Mouse (Mus musculus) cerebellum, postnatal 10 days (tissue): ENCODE measurements around the gene Mapk10.

Experiments used
- DNase-seq, 2 experiments: peaks; one replicate each; pipeline ENCODE4 v3.0.0; 2021; ENCODE audit warnings: mixed read lengths in 2 of 2

The Mapk10 gene

GRCm38 (mm10) chr5:103161574-103161973, 49.6 kb downstream of the Mapk10 start:
- peak; percentile 31 to 34 for DNase-seq

- peak; percentile 69 to 70 for DNase-seq
Observed at GRCm38 (mm10) chr5:103161196-103161540, 50.0 kb downstream of the Mapk10 start.

- DNase-seq = peak; percentile 28 to 39
Observed at GRCm38 (mm10) chr5:103160314-103161195, 50.6 kb downstream of the Mapk10 start.

GRCm38 (mm10) chr5:103140935-103141334, 70.2 kb downstream of the Mapk10 start:
- no peak for DNase-seq

- peak; percentile 76 to 79 for DNase-seq
Observed at GRCm38 (mm10) chr5:103134839-103135238, 76.3 kb downstream of the Mapk10 start.

GRCm38 (mm10) chr5:103133626-103134025, 77.5 kb downstream of the Mapk10 start:
- DNase-seq = no peak

- peak; percentile 20 to 43 for DNase-seq
Observed at GRCm38 (mm10) chr5:103132814-103133213, 78.3 kb downstream of the Mapk10 start.

GRCm38 (mm10) chr5:103119618-103120017, 91.5 kb downstream of the Mapk10 start:
- no peak for DNase-seq

GRCm38 (mm10) chr5:103115571-103115970, 95.6 kb downstream of the Mapk10 start:
- no peak for DNase-seq

GRCm38 (mm10) chr5:103112471-103112870, 98.7 kb downstream of the Mapk10 start:
- peak in 1 of 2 experiments; percentile 34 for DNase-seq

- peak in 1 of 2 experiments; percentile 31 for DNase-seq
Observed at GRCm38 (mm10) chr5:103109409-103109808, 101.7 kb downstream of the Mapk10 start.

- DNase-seq = peak; percentile 18 to 20
Observed at GRCm38 (mm10) chr5:103105441-103106414, 105.4 kb downstream of the Mapk10 start.

- DNase-seq = no peak
Observed at GRCm38 (mm10) chr5:103104082-103104481, 107.1 kb downstream of the Mapk10 start.

GRCm38 (mm10) chr5:103102876-103103393, 108.2 kb downstream of the Mapk10 start:
- DNase-seq = peak; percentile 40 to 59

- DNase-seq = no peak
Observed at GRCm38 (mm10) chr5:103102176-103102575, 109.0 kb downstream of the Mapk10 start.

- no peak for DNase-seq
Observed at GRCm38 (mm10) chr5:103094166-103094565, 117.0 kb downstream of the Mapk10 start.

GRCm38 (mm10) chr5:103085844-103086243, 125.3 kb downstream of the Mapk10 start:
- DNase-seq = peak in 1 of 2 experiments; percentile 28

GRCm38 (mm10) chr5:103075451-103075850, 135.7 kb downstream of the Mapk10 start:
- peak; percentile 46 to 57 for DNase-seq

- no peak for DNase-seq
Observed at GRCm38 (mm10) chr5:103072200-103072825, 138.8 kb downstream of the Mapk10 start.

GRCm38 (mm10) chr5:103071006-103071612, 140.0 kb downstream of the Mapk10 start:
- peak; percentile 9 to 13 for DNase-seq

GRCm38 (mm10) chr5:103050319-103050916, 160.7 kb downstream of the Mapk10 start:
- DNase-seq = no peak

GRCm38 (mm10) chr5:103048011-103048410, 163.1 kb downstream of the Mapk10 start:
- DNase-seq = no peak
